Mouse (Mus musculus) stomach, postnatal 0 days (tissue): ENCODE results near the gene Pgr.

ENCODE experiments used
- CTCF ChIP-seq: IDR thresholded peaks from 2 replicates; pipeline ENCODE4 v1.5.1; 2016; ENCODE audit warnings: antibody characterized with exemption, low read depth, mild to moderate bottlenecking, moderate library complexity
- EP300 ChIP-seq: optimal IDR thresholded peaks from 2 replicates; pipeline ENCODE3; 2016; ENCODE audit warnings: antibody characterized with exemption

GRCm38 (mm10) chr9:8902277-8902676 is 2.6 kb downstream of the Pgr start:
- TF ChIP-seq EP300 (no peak), CTCF (no peak)
